Mouse (Mus musculus): ENCODE results near the gene Zfp410.

GRCm38 (mm10) chr12:84304554-84304953 is 12.1 kb upstream of the Zfp410 start:
- TF ChIP-seq CTCF (IDR thresholded peaks at IDR 0.05; ENCODE audit: borderline replicate concordance, control insufficient read depth, extremely low read depth, insufficient read depth, low read length, poor library complexity) = no peak
- TF ChIP-seq POLR2A (IDR thresholded peaks at IDR 0.05; ENCODE audit: control insufficient read depth, extremely low read depth, insufficient read depth, low read length, poor library complexity) = no peak
